Mouse (Mus musculus): Measurements from ENCODE around the gene Ajap1. TPM values are rescaled to one million over a fixed set of nuclear protein-coding genes. Genes with fewer than 3 reads are reported as not detected.
A peak's percentile ranks its signal among the peaks of the same experiment; 100 is the strongest.

Gene Ajap1
- total and polyA plus RNA-seq, 2 experiments, result 0.07 TPM; not detected in 1

- H3K79me2 ChIP-seq (ENCODE audit: control insufficient read depth, insufficient read depth, low read length), result no peaks in the 10 kb centered on the region
- H3K27me3 ChIP-seq (ENCODE audit: control insufficient read depth, insufficient read depth, low read length), result no peaks in the 10 kb centered on the region
- no peak overlapping the region for H3K27ac ChIP-seq (replicated peaks; ENCODE audit: insufficient read depth, low read depth, low read length)
- TF ChIP-seq CTCF (IDR thresholded peaks at IDR 0.05; ENCODE audit: low read depth, low read length), result no peak
- no peak for DNase-seq (ENCODE audit: extremely low read depth, low read depth, low spot score)
- H3K4me3 ChIP-seq (ENCODE audit: insufficient read depth, low read depth, low read length), result no peak overlapping the region
- no peaks in the 10 kb centered on the region for H3K4me1 ChIP-seq (ENCODE audit: control insufficient read depth, insufficient read depth, low read length)
- H3K36me3 ChIP-seq (ENCODE audit: control insufficient read depth, insufficient read depth, low read length), result no peaks in the 10 kb centered on the region
- WGBS, result 91% methylated on average over 12 of the region's 12 CpGs
- H3K9ac ChIP-seq (ENCODE audit: low read depth, low read length), result no peak overlapping the region
Observed at GRCm38 (mm10) chr4:153387478-153387877, 95.1 kb downstream of the Ajap1 start.

- no peak overlapping the region for H3K4me3 ChIP-seq (ENCODE audit: insufficient read depth, low read depth, low read length)
- H3K27me3 ChIP-seq (ENCODE audit: control insufficient read depth, insufficient read depth, low read length), result no peaks in the 10 kb centered on the region
- no peak for DNase-seq (ENCODE audit: extremely low read depth, low read depth, low spot score)
- 43% methylated on average over 7 of the region's 7 CpGs for WGBS
- H3K4me1 ChIP-seq (ENCODE audit: control insufficient read depth, insufficient read depth, low read length), result no peaks in the 10 kb centered on the region
- H3K36me3 ChIP-seq (ENCODE audit: control insufficient read depth, insufficient read depth, low read length), result no peaks in the 10 kb centered on the region
- no peak overlapping the region for H3K9ac ChIP-seq (ENCODE audit: low read depth, low read length)
- TF ChIP-seq POLR2A (IDR thresholded peaks at IDR 0.05; ENCODE audit: extremely low read depth, insufficient read depth, low read length), result no peak
- H3K27ac ChIP-seq (replicated peaks; ENCODE audit: insufficient read depth, low read depth, low read length), result no peak overlapping the region
- H3K79me2 ChIP-seq (ENCODE audit: control insufficient read depth, insufficient read depth, low read length), result no peaks in the 10 kb centered on the region
Observed at GRCm38 (mm10) chr4:153381433-153381832, 101.2 kb downstream of the Ajap1 start.

GRCm38 (mm10) chr4:153380885-153381284 lies 101.7 kb downstream of the Ajap1 start:
- Histone ChIP-seq H3K9ac (ENCODE audit: low read depth, low read length) (no peak overlapping the region), H3K79me2 (ENCODE audit: control insufficient read depth, insufficient read depth, low read length) (no peaks in the 10 kb centered on the region), H3K4me1 (ENCODE audit: control insufficient read depth, insufficient read depth, low read length) (no peaks in the 10 kb centered on the region), H3K36me3 (ENCODE audit: control insufficient read depth, insufficient read depth, low read length) (no peaks in the 10 kb centered on the region), H3K27me3 (ENCODE audit: control insufficient read depth, insufficient read depth, low read length) (no peaks in the 10 kb centered on the region), H3K4me3 (ENCODE audit: insufficient read depth, low read depth, low read length) (no peak overlapping the region), H3K27ac (replicated peaks; ENCODE audit: insufficient read depth, low read depth, low read length) (no peak overlapping the region)
- no peak for TF ChIP-seq CTCF (IDR thresholded peaks at IDR 0.05; ENCODE audit: low read depth, low read length)
- TF ChIP-seq POLR2A (IDR thresholded peaks at IDR 0.05; ENCODE audit: extremely low read depth, insufficient read depth, low read length), result no peak
- 80% methylated on average over 10 of the region's 10 CpGs for WGBS
- DNase-seq (ENCODE audit: extremely low read depth, low read depth, low spot score), result no peak

- TF ChIP-seq POLR2A (IDR thresholded peaks at IDR 0.05; ENCODE audit: extremely low read depth, insufficient read depth, low read length) (no peak), CTCF (IDR thresholded peaks at IDR 0.05; ENCODE audit: low read depth, low read length) (peak; percentile 33)
- H3K4me1 ChIP-seq (ENCODE audit: control insufficient read depth, insufficient read depth, low read length), result no peaks in the 10 kb centered on the region
Observed at GRCm38 (mm10) chr4:153377981-153378380, 104.6 kb downstream of the Ajap1 start.

GRCm38 (mm10) chr4:153374233-153374632 lies 108.4 kb downstream of the Ajap1 start:
- no peaks in the 10 kb centered on the region for H3K4me1 ChIP-seq (ENCODE audit: control insufficient read depth, insufficient read depth, low read length)
- no peaks in the 10 kb centered on the region for H3K27me3 ChIP-seq (ENCODE audit: control insufficient read depth, insufficient read depth, low read length)
- H3K4me3 ChIP-seq (ENCODE audit: insufficient read depth, low read depth, low read length), result no peak overlapping the region
- no peaks in the 10 kb centered on the region for H3K79me2 ChIP-seq (ENCODE audit: control insufficient read depth, insufficient read depth, low read length)
- H3K9ac ChIP-seq (ENCODE audit: low read depth, low read length), result no peak overlapping the region
- H3K36me3 ChIP-seq (ENCODE audit: control insufficient read depth, insufficient read depth, low read length), result no peaks in the 10 kb centered on the region
- TF ChIP-seq CTCF (IDR thresholded peaks at IDR 0.05; ENCODE audit: low read depth, low read length) (no peak), POLR2A (IDR thresholded peaks at IDR 0.05; ENCODE audit: extremely low read depth, insufficient read depth, low read length) (no peak)
- no peak overlapping the region for H3K27ac ChIP-seq (replicated peaks; ENCODE audit: insufficient read depth, low read depth, low read length)
- no peak for DNase-seq (ENCODE audit: extremely low read depth, low read depth, low spot score)
- 74% methylated on average over 6 of the region's 6 CpGs for WGBS

More at GRCm38 (mm10) chr4:153377981-153378380, 104.6 kb downstream of the Ajap1 start:
- WGBS, result 21% methylated on average over 6 of the region's 6 CpGs
- no peak overlapping the region for H3K27ac ChIP-seq (replicated peaks; ENCODE audit: insufficient read depth, low read depth, low read length)
- H3K79me2 ChIP-seq (ENCODE audit: control insufficient read depth, insufficient read depth, low read length), result no peaks in the 10 kb centered on the region
- H3K4me3 ChIP-seq (ENCODE audit: insufficient read depth, low read depth, low read length), result no peak overlapping the region
- H3K9ac ChIP-seq (ENCODE audit: low read depth, low read length), result no peak overlapping the region
- H3K27me3 ChIP-seq (ENCODE audit: control insufficient read depth, insufficient read depth, low read length), result no peaks in the 10 kb centered on the region
- DNase-seq (ENCODE audit: extremely low read depth, low read depth, low spot score), result no peak
- no peaks in the 10 kb centered on the region for H3K36me3 ChIP-seq (ENCODE audit: control insufficient read depth, insufficient read depth, low read length)

- TF ChIP-seq POLR2A (IDR thresholded peaks at IDR 0.05; ENCODE audit: extremely low read depth, insufficient read depth, low read length) (no peak), CTCF (IDR thresholded peaks at IDR 0.05; ENCODE audit: low read depth, low read length) (no peak)
- Histone ChIP-seq H3K36me3 (ENCODE audit: control insufficient read depth, insufficient read depth, low read length) (no peaks in the 10 kb centered on the region), H3K79me2 (ENCODE audit: control insufficient read depth, insufficient read depth, low read length) (no peaks in the 10 kb centered on the region), H3K9ac (ENCODE audit: low read depth, low read length) (no peak overlapping the region), H3K27ac (replicated peaks; ENCODE audit: insufficient read depth, low read depth, low read length) (no peak overlapping the region), H3K4me1 (ENCODE audit: control insufficient read depth, insufficient read depth, low read length) (no peaks in the 10 kb centered on the region), H3K4me3 (ENCODE audit: insufficient read depth, low read depth, low read length) (no peak overlapping the region), H3K27me3 (ENCODE audit: control insufficient read depth, insufficient read depth, low read length) (no peaks in the 10 kb centered on the region)
- no peak for DNase-seq (ENCODE audit: extremely low read depth, low read depth, low spot score)
- 88% methylated on average over 14 of the region's 14 CpGs for WGBS
Observed at GRCm38 (mm10) chr4:153373125-153373524, 109.5 kb downstream of the Ajap1 start.
